Mouse (Mus musculus) activated CD4-positive, CD25-positive, alpha-beta regulatory T cell, adult 4 months (primary cell): Measurements from ENCODE around the gene Ptprj. TPM values are rescaled to one million over a fixed set of nuclear protein-coding genes. Genes with fewer than 3 reads are reported as not detected.

Experiments
- ATAC-seq: one replicate; pipeline ENCODE4 v1.8.0; 2017
- polyA plus RNA-seq, 2 experiments: library from polyadenylated mRNA; unstranded; fragments of 100-300 nt; shearing (Covaris generic); gene quantifications; one replicate each; pipeline ENCODE4 v1.2.1; 2017

Ptprj gene
- polyA plus RNA-seq, 2 experiments from 2014 or later, result 4.4 to 5.1 TPM

- ATAC-seq, result no peak
Measured at GRCm38 (mm10) chr2:90509268-90509667, 71.2 kb downstream of the Ptprj start.

GRCm38 (mm10) chr2:90506143-90506542 lies 74.3 kb downstream of the Ptprj start:
- no peak for ATAC-seq

GRCm38 (mm10) chr2:90504731-90505171 lies 75.7 kb downstream of the Ptprj start:
- peak; percentile 89 for ATAC-seq

- no peak for ATAC-seq
Measured at GRCm38 (mm10) chr2:90503182-90503833, 77.1 kb downstream of the Ptprj start.

GRCm38 (mm10) chr2:90502738-90503137 lies 77.7 kb downstream of the Ptprj start:
- no peak for ATAC-seq

- no peak for ATAC-seq
Measured at GRCm38 (mm10) chr2:90501708-90502107, 78.7 kb downstream of the Ptprj start.

- no peak for ATAC-seq
Measured at GRCm38 (mm10) chr2:90500892-90501291, 79.6 kb downstream of the Ptprj start.

- ATAC-seq, result no peak
Measured at GRCm38 (mm10) chr2:90499002-90499401, 81.4 kb downstream of the Ptprj start.

- no peak for ATAC-seq
Measured at GRCm38 (mm10) chr2:90497551-90497950, 82.9 kb downstream of the Ptprj start.

GRCm38 (mm10) chr2:90496680-90497074 lies 83.8 kb downstream of the Ptprj start:
- ATAC-seq, result peak; percentile 76

GRCm38 (mm10) chr2:90496012-90496679 lies 84.3 kb downstream of the Ptprj start:
- ATAC-seq, result peak; percentile 71

GRCm38 (mm10) chr2:90490279-90491046 lies 90.0 kb downstream of the Ptprj start:
- peak; percentile 33 for ATAC-seq

GRCm38 (mm10) chr2:90489839-90490238 lies 90.6 kb downstream of the Ptprj start:
- ATAC-seq, result no peak

- ATAC-seq, result no peak
Measured at GRCm38 (mm10) chr2:90488690-90489590, 91.5 kb downstream of the Ptprj start.

GRCm38 (mm10) chr2:90487471-90488238 lies 92.8 kb downstream of the Ptprj start:
- ATAC-seq, result peak; percentile 77

GRCm38 (mm10) chr2:90486226-90486755 lies 94.2 kb downstream of the Ptprj start:
- no peak for ATAC-seq

GRCm38 (mm10) chr2:90481505-90481904 lies 98.9 kb downstream of the Ptprj start:
- ATAC-seq, result no peak

- ATAC-seq, result no peak
Measured at GRCm38 (mm10) chr2:90480747-90481308, 99.6 kb downstream of the Ptprj start.

GRCm38 (mm10) chr2:90478531-90478930 lies 101.9 kb downstream of the Ptprj start:
- ATAC-seq, result no peak

GRCm38 (mm10) chr2:90477617-90478016 lies 102.8 kb downstream of the Ptprj start:
- no peak for ATAC-seq

GRCm38 (mm10) chr2:90476792-90477191 lies 103.7 kb downstream of the Ptprj start:
- no peak for ATAC-seq
